Mouse (Mus musculus): ENCODE measurements at regions not wholly inside any gene's neighbourhood (a gene's known extent, or its start where the extent isn't known, plus 50 kb on each side); places are given as distances from the start of the nearest gene placed in this dataset.

DNA sequence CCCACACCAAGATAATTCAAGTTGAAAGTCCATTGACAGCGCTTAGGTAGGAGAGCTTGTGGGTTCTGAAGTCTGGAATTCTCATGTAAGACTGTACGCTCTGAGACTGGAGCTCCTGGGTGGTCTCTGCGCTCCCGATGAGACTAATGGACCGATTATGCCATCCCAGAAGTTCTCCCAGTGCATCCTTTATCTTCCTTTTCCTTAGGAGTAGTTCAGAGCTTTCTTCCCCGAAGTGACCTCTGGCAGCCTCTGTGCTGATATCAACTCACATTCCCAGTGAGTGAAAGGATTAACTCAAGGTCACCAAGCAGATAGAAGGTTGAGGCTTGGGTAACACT is 320.7 kb upstream of the Jarid2 start:
- Histone ChIP-seq H3K4me1 (ENCODE audit: control insufficient read depth, insufficient read depth, low read length) (peaks cover 13% of the 10 kb centered on the region; the same call in 1 of the 2 replicates), H3K4me3 (ENCODE audit: low read length) (no peak overlapping the region), H3K9ac (ENCODE audit: low read depth, low read length) (no peak overlapping the region), H3K27me3 (replicated peaks; ENCODE audit: control insufficient read depth, insufficient read depth, low read length) (no peaks in the 10 kb centered on the region), H3K4me2 (ENCODE audit: low read depth, low read length) (no peak overlapping the region), H3K9me3 (ENCODE audit: control insufficient read depth, low read length) (no peaks in the 10 kb centered on the region), H3K27ac (ENCODE audit: low read length) (0 out of 2 replicates have a peak overlapping the region, but pooled peaks have one; percentile 88), H3K36me3 (ENCODE audit: control insufficient read depth, insufficient read depth, low read length) (no peaks in the 10 kb centered on the region)
- peak; percentile 18 for ATAC-seq
- WGBS: 54% methylated on average over 6 of the region's 6 CpGs

DNA sequence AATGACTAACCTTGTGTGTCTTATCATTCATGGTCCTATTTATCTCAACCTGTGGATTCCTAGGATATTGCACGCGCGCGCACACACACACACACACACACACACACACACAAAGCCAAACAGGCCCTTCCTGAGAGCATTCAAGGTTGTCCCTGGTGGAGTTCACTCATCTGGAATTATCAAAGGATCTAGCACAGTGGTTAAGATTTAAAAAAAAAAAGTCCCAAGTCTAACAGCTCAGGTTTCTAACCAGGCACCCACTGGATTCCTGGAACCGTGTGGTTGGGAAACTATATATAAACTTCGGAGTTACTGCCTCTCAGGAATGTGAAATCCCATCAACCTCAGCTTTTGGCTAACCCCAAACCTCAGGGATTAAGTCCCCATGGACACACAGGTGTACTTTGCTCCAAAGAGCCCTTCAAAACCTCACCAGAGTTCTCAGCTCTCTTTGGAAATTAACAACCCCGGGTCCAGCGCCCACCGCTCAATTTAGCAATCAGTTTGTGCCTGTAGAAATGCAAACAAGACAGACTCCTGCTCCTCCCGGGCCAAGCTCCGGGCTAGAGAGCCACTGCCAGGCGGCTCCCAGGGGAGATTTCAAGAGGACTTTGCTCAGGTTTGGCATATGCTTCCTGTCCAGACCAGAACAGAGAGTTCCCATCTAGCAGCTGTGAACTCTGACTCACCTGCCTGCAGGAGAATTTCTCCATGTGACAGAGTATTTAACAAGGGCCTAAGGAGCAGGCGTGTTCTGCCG is 320.1 kb upstream of the Jarid2 start:
- Histone ChIP-seq H3K27me3 (replicated peaks; ENCODE audit: control insufficient read depth, insufficient read depth, low read length) (no peaks in the 10 kb centered on the region), H3K27ac (ENCODE audit: low read length) (peak overlapping the region; percentile 88), H3K36me3 (ENCODE audit: control insufficient read depth, insufficient read depth, low read length) (no peaks in the 10 kb centered on the region), H3K4me3 (ENCODE audit: low read length) (no peak overlapping the region), H3K4me1 (ENCODE audit: control insufficient read depth, insufficient read depth, low read length) (peaks cover 13% of the 10 kb centered on the region; the same call in 1 of the 2 replicates), H3K4me2 (ENCODE audit: low read depth, low read length) (peak overlapping the region; percentile 18; the same call in 1 of the 2 replicates), H3K9ac (ENCODE audit: low read depth, low read length) (peak overlapping the region; percentile 26; the same call in 1 of the 2 replicates), H3K9me3 (ENCODE audit: control insufficient read depth, low read length) (no peaks in the 10 kb centered on the region)
- ATAC-seq: peak; percentile 94
- 45% methylated on average over 14 of the region's 14 CpGs for WGBS

DNA sequence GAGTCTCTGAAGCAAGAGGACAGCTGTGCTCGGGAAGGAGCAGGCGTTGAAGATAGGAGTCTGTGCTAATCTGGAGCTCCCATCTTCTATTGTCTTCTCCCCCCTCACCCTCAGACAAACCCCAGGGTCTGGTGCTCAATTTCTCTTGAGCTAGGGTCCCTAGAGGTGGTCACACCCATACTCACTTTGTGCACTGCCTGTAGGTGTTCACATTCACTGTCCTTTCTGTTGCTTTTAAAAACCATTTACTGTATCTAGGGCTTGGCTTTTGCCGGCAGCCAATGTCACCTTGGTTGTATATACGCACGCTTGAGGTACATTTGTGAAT is 319.6 kb upstream of the Jarid2 start:
- Histone ChIP-seq H3K27ac (ENCODE audit: low read length) (peak overlapping the region; percentile 88), H3K9ac (ENCODE audit: low read depth, low read length) (no peak overlapping the region), H3K4me1 (ENCODE audit: control insufficient read depth, insufficient read depth, low read length) (peaks cover 13% of the 10 kb centered on the region; the same call in 1 of the 2 replicates), H3K4me2 (ENCODE audit: low read depth, low read length) (no peak overlapping the region; the same call in 1 of the 2 replicates), H3K4me3 (ENCODE audit: low read length) (no peak overlapping the region), H3K27me3 (replicated peaks; ENCODE audit: control insufficient read depth, insufficient read depth, low read length) (no peaks in the 10 kb centered on the region), H3K36me3 (ENCODE audit: control insufficient read depth, insufficient read depth, low read length) (no peaks in the 10 kb centered on the region), H3K9me3 (ENCODE audit: control insufficient read depth, low read length) (no peaks in the 10 kb centered on the region)
- 68% methylated on average over 5 of the region's 5 CpGs for WGBS
- no peak for ATAC-seq

- no peak overlapping the region for H3K4me3 ChIP-seq (ENCODE audit: low read length)
- no peak overlapping the region for H3K9ac ChIP-seq (ENCODE audit: low read depth, low read length)
- H3K9me3 ChIP-seq (ENCODE audit: control insufficient read depth, low read length): no peaks in the 10 kb centered on the region
- H3K4me2 ChIP-seq (ENCODE audit: low read depth, low read length): no peak overlapping the region
- no peaks in the 10 kb centered on the region for H3K36me3 ChIP-seq (ENCODE audit: control insufficient read depth, insufficient read depth, low read length)
- 94% methylated on average over 2 of the region's 2 CpGs for WGBS
- no peak overlapping the region for H3K27ac ChIP-seq (ENCODE audit: low read length)
- ATAC-seq: no peak
- H3K4me1 ChIP-seq (ENCODE audit: control insufficient read depth, insufficient read depth, low read length): peaks cover 20% of the 10 kb centered on the region
- no peaks in the 10 kb centered on the region for H3K27me3 ChIP-seq (replicated peaks; ENCODE audit: control insufficient read depth, insufficient read depth, low read length)
Measured at GRCm38 (mm10) chr13:44411781-44412496, 317.3 kb upstream of the Jarid2 start.

GRCm38 (mm10) chr13:44413305-44413704 is 316.0 kb upstream of the Jarid2 start:
- no peak for ATAC-seq
- H3K9me3 ChIP-seq (ENCODE audit: control insufficient read depth, low read length): no peaks in the 10 kb centered on the region
- no peak overlapping the region for H3K9ac ChIP-seq (ENCODE audit: low read depth, low read length)
- H3K27ac ChIP-seq (ENCODE audit: low read length): no peak overlapping the region
- WGBS: 57% methylated on average over 9 of the region's 9 CpGs
- H3K4me2 ChIP-seq (ENCODE audit: low read depth, low read length): no peak overlapping the region
- H3K4me3 ChIP-seq (ENCODE audit: low read length): no peak overlapping the region
- peaks cover 27% of the 10 kb centered on the region for H3K4me1 ChIP-seq (ENCODE audit: control insufficient read depth, insufficient read depth, low read length)
- H3K27me3 ChIP-seq (replicated peaks; ENCODE audit: control insufficient read depth, insufficient read depth, low read length): no peaks in the 10 kb centered on the region
- no peaks in the 10 kb centered on the region for H3K36me3 ChIP-seq (ENCODE audit: control insufficient read depth, insufficient read depth, low read length)

GRCm38 (mm10) chr13:44415971-44416370 is 313.3 kb upstream of the Jarid2 start:
- Histone ChIP-seq H3K9ac (ENCODE audit: low read depth, low read length) (no peak overlapping the region; the same call in 1 of the 2 replicates), H3K27ac (ENCODE audit: low read length) (no peak overlapping the region), H3K4me1 (ENCODE audit: control insufficient read depth, insufficient read depth, low read length) (peaks cover 26% of the 10 kb centered on the region), H3K27me3 (replicated peaks; ENCODE audit: control insufficient read depth, insufficient read depth, low read length) (no peaks in the 10 kb centered on the region), H3K4me2 (ENCODE audit: low read depth, low read length) (no peak overlapping the region), H3K36me3 (ENCODE audit: control insufficient read depth, insufficient read depth, low read length) (no peaks in the 10 kb centered on the region), H3K9me3 (ENCODE audit: control insufficient read depth, low read length) (no peaks in the 10 kb centered on the region), H3K4me3 (ENCODE audit: low read length) (no peak overlapping the region)
- 55% methylated on average over 7 of the region's 7 CpGs for WGBS
- ATAC-seq: no peak

DNA sequence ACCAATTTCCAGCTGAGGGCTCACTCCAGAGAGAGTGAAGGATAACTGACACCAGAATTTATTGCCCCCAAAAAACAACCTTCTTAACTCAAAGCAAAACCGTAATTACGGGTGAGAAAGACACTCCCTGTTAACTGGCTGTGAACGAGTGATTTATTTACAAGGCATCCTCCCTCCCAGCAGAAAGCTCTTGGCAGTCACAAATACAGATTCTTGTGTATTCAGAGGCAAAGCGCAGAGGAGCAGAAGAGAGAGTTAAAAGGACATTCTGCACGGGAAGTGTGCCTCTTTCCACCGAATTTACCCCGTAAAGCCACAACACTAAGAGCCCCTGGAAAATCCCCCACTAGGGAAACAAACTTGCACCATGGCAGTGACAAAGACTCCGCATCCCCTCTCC is 312.3 kb upstream of the Jarid2 start:
- ATAC-seq: no peak
- no peaks in the 10 kb centered on the region for H3K9me3 ChIP-seq (ENCODE audit: control insufficient read depth, low read length)
- no peaks in the 10 kb centered on the region for H3K27me3 ChIP-seq (replicated peaks; ENCODE audit: control insufficient read depth, insufficient read depth, low read length)
- WGBS: 10% methylated on average over 8 of the region's 8 CpGs
- H3K9ac ChIP-seq (ENCODE audit: low read depth, low read length): no peak overlapping the region
- peaks cover 26% of the 10 kb centered on the region for H3K4me1 ChIP-seq (ENCODE audit: control insufficient read depth, insufficient read depth, low read length)
- H3K36me3 ChIP-seq (ENCODE audit: control insufficient read depth, insufficient read depth, low read length): no peaks in the 10 kb centered on the region
- H3K4me3 ChIP-seq (ENCODE audit: low read length): no peak overlapping the region
- H3K4me2 ChIP-seq (ENCODE audit: low read depth, low read length): no peak overlapping the region
- H3K27ac ChIP-seq (ENCODE audit: low read length): no peak overlapping the region

- 77% methylated on average over 8 of the region's 8 CpGs for WGBS
- Histone ChIP-seq H3K9ac (ENCODE audit: low read depth, low read length) (no peak overlapping the region), H3K36me3 (ENCODE audit: control insufficient read depth, insufficient read depth, low read length) (no peaks in the 10 kb centered on the region), H3K27ac (ENCODE audit: low read length) (peak overlapping the region; percentile 83), H3K4me3 (ENCODE audit: low read length) (no peak overlapping the region), H3K27me3 (replicated peaks; ENCODE audit: control insufficient read depth, insufficient read depth, low read length) (no peaks in the 10 kb centered on the region), H3K4me1 (ENCODE audit: control insufficient read depth, insufficient read depth, low read length) (peaks cover 26% of the 10 kb centered on the region), H3K9me3 (ENCODE audit: control insufficient read depth, low read length) (no peaks in the 10 kb centered on the region), H3K4me2 (ENCODE audit: low read depth, low read length) (peak overlapping the region; percentile 37; the same call in 1 of the 2 replicates)
- ATAC-seq: no peak; the same call in 1 of the 2 replicates
Measured at GRCm38 (mm10) chr13:44419056-44419455, 310.2 kb upstream of the Jarid2 start.

- peak; percentile 90 for ATAC-seq
- Histone ChIP-seq H3K4me3 (ENCODE audit: low read length) (peak overlapping the region; percentile 22; the same call in 1 of the 2 replicates), H3K9ac (ENCODE audit: low read depth, low read length) (0 out of 2 replicates have a peak overlapping the region, but pooled peaks have one; percentile 40), H3K36me3 (ENCODE audit: control insufficient read depth, insufficient read depth, low read length) (no peaks in the 10 kb centered on the region), H3K4me1 (ENCODE audit: control insufficient read depth, insufficient read depth, low read length) (peaks cover 26% of the 10 kb centered on the region), H3K27ac (ENCODE audit: low read length) (peak overlapping the region; percentile 83), H3K4me2 (ENCODE audit: low read depth, low read length) (peak overlapping the region; percentile 37), H3K9me3 (ENCODE audit: control insufficient read depth, low read length) (no peaks in the 10 kb centered on the region), H3K27me3 (replicated peaks; ENCODE audit: control insufficient read depth, insufficient read depth, low read length) (no peaks in the 10 kb centered on the region)
- WGBS: 21% methylated on average over 15 of the region's 15 CpGs
Measured at GRCm38 (mm10) chr13:44419472-44420226, 309.6 kb upstream of the Jarid2 start.

Data from intestine, embryonic 16.5 days (tissue).